Mouse (Mus musculus) spleen, embryonic (tissue): ENCODE measurements around the gene Cdk2ap2.
"Not testable (repeated sequence)": the region's sequence is repeated elsewhere in the genome, so short reads cannot be mapped to it uniquely, and the experiment has no call there.

Source experiments
- CTCF ChIA-PET: fragments of 350-600 bp; sonication (Branson Sonifier 250); formaldehyde crosslinking; loops from one replicate; lab custom pipeline; 2022; lab: Charles Lee

Gene Cdk2ap2

GRCm38 (mm10) chr19:4131768-4132167 is 34.8 kb downstream of the Cdk2ap2 start:
- CTCF ChIA-PET, result interaction anchor here (1.0 kb wide), 1 partner anchor 101 kb away, joined by 3 read pairs; no protein-coding TSS in a partner anchor

DNA sequence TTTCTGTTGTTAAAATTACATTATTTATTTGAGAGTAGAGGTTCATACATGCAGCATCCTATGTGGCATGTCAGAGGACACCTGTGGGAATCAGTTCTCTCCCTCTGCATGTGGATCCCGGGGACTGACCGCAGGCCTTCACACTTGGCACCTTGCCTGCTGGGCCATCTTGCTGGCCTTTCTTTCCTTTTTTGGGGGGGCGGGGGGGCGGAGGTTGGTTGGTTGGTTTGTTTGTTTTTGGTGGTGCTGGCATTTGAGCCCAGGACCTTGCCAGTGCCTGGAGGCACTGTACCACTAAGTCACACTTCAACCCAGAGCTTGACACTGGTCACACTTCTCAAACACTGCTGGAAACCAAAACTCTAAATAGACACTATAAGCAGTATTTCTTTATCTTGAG is 37.4 kb downstream of the Cdk2ap2 start:
- CTCF ChIA-PET, result interaction anchor here (0.8 kb wide), 1 partner anchor 13 kb away, joined by 3 read pairs; no protein-coding TSS in a partner anchor

- CTCF ChIA-PET, result not testable (repeated sequence)
Observed at GRCm38 (mm10) chr19:4135229-4135962, 38.4 kb downstream of the Cdk2ap2 start.

DNA sequence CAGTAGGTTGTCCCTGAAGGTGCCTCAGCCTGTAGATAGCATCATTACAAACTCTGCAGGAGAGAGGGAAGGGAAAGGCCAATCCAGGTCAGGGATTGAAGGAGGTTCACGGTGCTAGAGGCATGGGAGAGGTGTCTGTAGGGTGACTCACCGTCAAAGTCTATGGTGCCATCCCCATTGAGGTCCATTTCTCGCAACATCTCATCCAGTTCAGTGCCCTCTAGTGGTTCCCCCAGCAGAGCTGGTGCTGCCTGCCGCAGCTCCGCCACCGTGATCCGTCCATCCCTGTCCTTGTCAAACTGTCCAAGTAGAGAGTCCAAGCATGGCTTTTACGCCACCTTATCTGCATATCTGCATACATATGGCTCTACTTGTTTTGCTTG is 39.0 kb downstream of the Cdk2ap2 start:
- CTCF ChIA-PET, result not testable (repeated sequence)

DNA sequence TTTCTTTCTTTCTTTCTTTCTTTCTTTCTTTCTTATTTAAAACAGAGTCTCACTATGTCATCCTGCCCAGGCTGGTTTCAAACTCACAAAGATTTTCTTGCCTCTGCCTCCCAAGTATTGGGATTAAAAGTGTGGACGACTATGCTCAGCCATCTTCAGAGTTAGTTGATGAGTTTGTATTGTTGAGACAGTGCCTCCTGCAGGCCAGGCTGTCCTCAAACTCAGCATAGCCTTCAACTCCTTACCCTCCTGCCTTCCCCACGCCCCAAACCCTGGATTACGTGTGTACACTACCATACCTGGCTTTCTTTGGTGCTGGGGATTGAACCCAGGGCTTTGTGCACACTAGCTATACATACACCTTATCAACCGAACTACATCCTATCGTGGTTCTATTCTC is 39.5 kb downstream of the Cdk2ap2 start:
- CTCF ChIA-PET, result no interaction called here

- CTCF ChIA-PET, result interaction anchor here (0.6 to 1.1 kb wide), 4 partner anchors 13 to 51 kb away, joined by 3 to 6 read pairs (median 3); no protein-coding TSS in a partner anchor
Observed at GRCm38 (mm10) chr19:4137913-4138312, 40.9 kb downstream of the Cdk2ap2 start.

- CTCF ChIA-PET, result interaction anchor here (1.2 kb wide), 1 partner anchor 17 kb away, joined by 3 read pairs; no protein-coding TSS in a partner anchor
Observed at GRCm38 (mm10) chr19:4139446-4139845, 42.5 kb downstream of the Cdk2ap2 start, which contains the start of gene Gpr152. Gene Gpr152, plus strand, starts transcription at chr19:4139787.

- CTCF ChIA-PET, result interaction anchor here (1.2 kb wide), 1 partner anchor 17 kb away, joined by 3 read pairs; no protein-coding TSS in a partner anchor
Observed at GRCm38 (mm10) chr19:4140147-4140546, 43.2 kb downstream of the Cdk2ap2 start.

GRCm38 (mm10) chr19:4142416-4143173 is 45.6 kb downstream of the Cdk2ap2 start:
- CTCF ChIA-PET, result interaction anchor here (0.6 to 0.7 kb wide), 2 partner anchors 13 to 59 kb away, joined by 6 to 7 read pairs; partner anchors contain the start of gene Rad9a

- CTCF ChIA-PET, result no interaction called here
Observed at GRCm38 (mm10) chr19:4143759-4144268, 46.8 kb downstream of the Cdk2ap2 start, which contains the start of gene Cabp4. Gene Cabp4, minus strand, starts transcription at chr19:4144033.

GRCm38 (mm10) chr19:4144550-4145498 is 47.8 kb downstream of the Cdk2ap2 start:
- CTCF ChIA-PET, result interaction anchor here (0.5 kb wide), 1 partner anchor 163 kb away, joined by 4 read pairs; no protein-coding TSS in a partner anchor

GRCm38 (mm10) chr19:4145936-4146335 is 49.0 kb downstream of the Cdk2ap2 start:
- CTCF ChIA-PET, result no interaction called here

- CTCF ChIA-PET, result no interaction called here
Observed at GRCm38 (mm10) chr19:4146366-4147021, 49.5 kb downstream of the Cdk2ap2 start.

- CTCF ChIA-PET, result interaction anchor here (0.7 kb wide), 1 partner anchor 13 kb away, joined by 3 read pairs; no protein-coding TSS in a partner anchor
Observed at GRCm38 (mm10) chr19:4147022-4147405, 50.0 kb downstream of the Cdk2ap2 start.

DNA sequence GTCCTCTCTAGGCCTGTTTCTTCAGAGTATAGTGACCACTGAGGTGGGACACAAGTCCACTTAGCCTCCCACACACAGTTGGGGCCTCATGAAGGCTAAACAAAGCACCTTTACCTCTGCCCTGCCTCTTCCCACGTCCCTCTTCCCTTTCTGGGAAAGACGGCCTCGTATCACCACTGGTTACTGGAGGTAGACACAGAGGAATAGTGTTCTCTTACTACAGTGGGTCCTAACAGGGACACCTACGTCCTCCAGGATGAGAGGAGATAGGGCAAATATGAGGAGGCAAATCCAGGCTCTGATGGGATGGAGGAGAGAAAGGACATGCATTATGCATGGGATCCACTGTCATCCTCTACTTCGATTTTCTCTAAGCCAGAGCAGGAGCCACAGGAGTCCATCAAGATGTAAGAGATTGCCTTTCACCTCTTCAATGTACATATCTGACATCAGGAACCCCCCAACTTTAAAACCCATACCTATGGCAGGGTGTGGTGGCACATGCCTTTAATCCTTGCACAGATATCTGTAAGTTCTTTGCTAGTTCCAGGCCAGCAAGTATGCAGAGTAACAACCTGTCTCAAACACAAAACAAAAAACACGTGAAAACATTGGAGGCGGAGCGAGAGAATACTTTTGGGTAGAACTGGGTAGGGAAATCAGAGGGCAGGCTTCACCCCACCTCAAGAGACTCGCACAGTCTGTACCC is 51.0 kb downstream of the Cdk2ap2 start:
- CTCF ChIA-PET, result interaction anchor here (0.7 kb wide), 1 partner anchor 14 kb away, joined by 3 read pairs; no protein-coding TSS in a partner anchor

GRCm38 (mm10) chr19:4148491-4148806 is 51.5 kb downstream of the Cdk2ap2 start, which contains the start of gene Coro1b:
Gene Coro1b, plus strand, starts transcription at chr19:4148619.
- CTCF ChIA-PET, result no interaction called here
